Comparison of ENCODE assay signal across 8 mouse cellular contexts in genomic region chr15:68360956-68361908, GRCm38 (mm10).
DNase-seq lines count a peak whose midpoint lies in the region; ATAC-seq and TF ChIP-seq lines count a peak whose summit lies in the region.

No protein-coding gene starts in this region.

- no peak for DNase-seq in heart, adult 9 months (ENCODE audit: low spot score in 2 of 2)
- peak; percentile 16 for DNase-seq in MN1 (ENCODE audit: low spot score)
- DNase-seq in forebrain, postnatal 0 days, result no peak
- DNase-seq in layer of hippocampus, postnatal 36 days, result no peak
- DNase-seq in layer of hippocampus, postnatal 10 days (ENCODE audit: low spot score in 2 of 2), result no peak
- no peak for DNase-seq in gastrocnemius, adult 18-20 months (ENCODE audit: low spot score)

- ATAC-seq in heart, embryonic 11.5 days (replicated peaks; ENCODE audit: insufficient number of reproducible peaks, low FRiP score, low TSS enrichment), result no peak
- no peak for ATAC-seq in forebrain, postnatal 0 days
- no peak for ATAC-seq in liver, embryonic 16.5 days (ENCODE audit: low read depth)

- no peak for TF ChIP-seq CTCF in forebrain, postnatal 0 days (IDR thresholded peaks at IDR 0.05; ENCODE audit: low read depth)

- peak overlapping the region; percentile 74 for H3K4me2 ChIP-seq in heart, embryonic 11.5 days
- peak overlapping the region; percentile 89 for H3K4me2 ChIP-seq in forebrain, postnatal 0 days (ENCODE audit: low read depth)
- H3K4me2 ChIP-seq in liver, embryonic 16.5 days (ENCODE audit: low read depth, low read length), result peak overlapping the region; percentile 86

- peak overlapping the region; percentile 96 for H3K9ac ChIP-seq in heart, embryonic 11.5 days (ENCODE audit: low read depth, low read length)
- H3K9ac ChIP-seq in forebrain, postnatal 0 days, result 0 out of 2 replicates have a peak overlapping the region, but pooled peaks have one; percentile 10
- peak overlapping the region; percentile 87 for H3K9ac ChIP-seq in liver, embryonic 16.5 days (ENCODE audit: low read depth, low read length)

- peak overlapping the region; percentile 97 for H3K27ac ChIP-seq in heart, embryonic 11.5 days (ENCODE audit: low read depth, low read length)
- H3K27ac ChIP-seq in forebrain, postnatal 0 days (ENCODE audit: low read depth, low read length), result no peak overlapping the region
- no peak overlapping the region; the same call in none of the 2 replicates for H3K27ac ChIP-seq in liver, embryonic 16.5 days (ENCODE audit: low read length)

- H3K9me3 ChIP-seq in heart, embryonic 11.5 days (replicated peaks; ENCODE audit: control insufficient read depth, low read length), result no peaks in the 10 kb centered on the region
- H3K9me3 ChIP-seq in forebrain, postnatal 0 days (ENCODE audit: low read length), result no peaks in the 10 kb centered on the region
- no peaks in the 10 kb centered on the region for H3K9me3 ChIP-seq in liver, embryonic 16.5 days (replicated peaks; ENCODE audit: control insufficient read depth, low read length)

- 30% methylated on average over 6 of the region's 6 CpGs for WGBS in heart, embryonic 11.5 days (ENCODE audit: insufficient replicate concordance)
- 39% methylated on average over 6 of the region's 6 CpGs for WGBS in forebrain, postnatal 0 days
- WGBS in liver, embryonic 16.5 days (ENCODE audit: insufficient replicate concordance), result 24% methylated on average over 6 of the region's 6 CpGs

- no peaks in the 10 kb centered on the region for H3K27me3 ChIP-seq in heart, embryonic 11.5 days (ENCODE audit: control insufficient read depth, insufficient read depth, low read length)
- no peaks in the 10 kb centered on the region for H3K27me3 ChIP-seq in forebrain, postnatal 0 days (ENCODE audit: insufficient read depth, low read length)
- H3K27me3 ChIP-seq in liver, embryonic 16.5 days (ENCODE audit: control insufficient read depth, insufficient read depth, low read depth, low read length), result no peaks in the 10 kb centered on the region

- H3K36me3 ChIP-seq in heart, embryonic 11.5 days (ENCODE audit: control insufficient read depth, insufficient read depth, low read length), result no peaks in the 10 kb centered on the region
- no peaks in the 10 kb centered on the region for H3K36me3 ChIP-seq in forebrain, postnatal 0 days (ENCODE audit: insufficient read depth)
- H3K36me3 ChIP-seq in liver, embryonic 16.5 days (ENCODE audit: control insufficient read depth, insufficient read depth), result no peaks in the 10 kb centered on the region

- peak overlapping the region; percentile 92 for H3K4me3 ChIP-seq in heart, embryonic 11.5 days (ENCODE audit: low read depth, low read length)
- H3K4me3 ChIP-seq in forebrain, postnatal 0 days (ENCODE audit: low read depth, low read length), result peak overlapping the region; percentile 88
- peak overlapping the region; percentile 90 for H3K4me3 ChIP-seq in liver, embryonic 16.5 days (ENCODE audit: low read depth, low read length)

- peaks cover 4% of the 10 kb centered on the region; the same call in 1 of the 2 replicates for H3K4me1 ChIP-seq in heart, embryonic 11.5 days (ENCODE audit: control insufficient read depth, insufficient read depth, low read length)
- peaks cover 19% of the 10 kb centered on the region for H3K4me1 ChIP-seq in forebrain, postnatal 0 days (ENCODE audit: insufficient read depth)
- H3K4me1 ChIP-seq in liver, embryonic 16.5 days (ENCODE audit: control insufficient read depth, low read depth, low read length), result peaks cover 13% of the 10 kb centered on the region

Comparison
In these comparisons a context has a peak if more than half of its experiments do, and no peak if none do; other contexts are left out.
1. H3K9ac ChIP-seq: peak in every context shown above with its lines; median percentile 96 in heart, embryonic 11.5 days; 87 in liver, embryonic 16.5 days; 10 in forebrain, postnatal 0 days.